Mouse (Mus musculus): ENCODE data around the gene Ptprt.

Gene Ptprt

DNA sequence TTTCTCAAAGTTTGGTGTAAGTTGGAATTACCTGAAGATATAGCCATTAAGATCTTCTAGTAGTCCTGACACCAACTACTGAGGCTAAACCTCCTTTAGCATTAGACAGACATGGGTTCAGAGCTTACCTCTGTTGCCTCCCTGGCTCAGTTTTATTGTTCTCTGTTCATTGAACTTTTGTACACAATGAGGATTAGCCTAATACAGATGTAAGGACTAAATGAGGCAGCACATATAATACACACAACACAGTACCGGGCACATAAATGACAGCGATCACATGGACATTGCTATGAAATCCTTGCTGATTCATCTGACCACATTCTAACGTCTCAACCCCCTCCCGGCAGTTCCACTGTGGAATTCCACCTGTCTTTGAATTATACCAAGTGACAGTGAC lies 1003.9 kb downstream of the Ptprt start:
- no peak for DNase-seq

DNA sequence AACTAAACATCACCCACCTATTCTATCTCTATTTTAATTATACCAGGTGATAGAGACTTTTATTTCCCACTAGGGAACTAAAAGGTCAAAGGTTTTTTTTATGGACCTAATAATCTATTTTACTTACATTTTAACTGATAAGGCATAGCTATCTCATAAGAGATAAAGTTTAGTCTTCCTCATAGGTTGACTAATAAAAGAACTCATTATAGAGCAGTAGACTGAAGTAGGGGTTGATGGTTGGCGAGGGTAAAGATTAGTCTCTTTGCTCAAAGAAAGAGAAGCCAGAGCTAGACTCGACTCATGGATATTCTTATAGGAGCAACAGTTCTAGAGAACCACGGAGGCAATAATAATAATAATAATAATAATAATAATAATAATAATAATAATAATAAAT lies 1004.3 kb downstream of the Ptprt start:
- no peak for DNase-seq

DNA sequence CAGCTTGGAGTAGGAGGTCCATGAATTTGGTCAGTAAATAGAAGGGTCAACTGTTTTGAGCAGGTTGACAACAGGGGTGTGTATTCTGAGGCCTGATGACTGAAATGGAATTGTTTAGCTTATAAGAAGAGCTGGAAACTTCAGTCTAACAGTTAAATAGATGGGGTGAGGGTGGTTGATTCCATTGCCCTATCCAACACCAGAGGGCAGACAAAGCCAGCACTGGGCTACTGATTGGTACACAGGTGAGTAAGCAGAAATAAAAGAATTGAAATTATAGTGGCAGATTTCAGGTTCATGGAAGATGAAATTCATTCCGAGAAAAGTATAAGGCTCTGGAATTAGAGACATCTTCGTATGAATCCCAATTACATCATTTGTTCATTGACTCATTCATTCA lies 1020.1 kb downstream of the Ptprt start:
- DNase-seq: no peak

DNA sequence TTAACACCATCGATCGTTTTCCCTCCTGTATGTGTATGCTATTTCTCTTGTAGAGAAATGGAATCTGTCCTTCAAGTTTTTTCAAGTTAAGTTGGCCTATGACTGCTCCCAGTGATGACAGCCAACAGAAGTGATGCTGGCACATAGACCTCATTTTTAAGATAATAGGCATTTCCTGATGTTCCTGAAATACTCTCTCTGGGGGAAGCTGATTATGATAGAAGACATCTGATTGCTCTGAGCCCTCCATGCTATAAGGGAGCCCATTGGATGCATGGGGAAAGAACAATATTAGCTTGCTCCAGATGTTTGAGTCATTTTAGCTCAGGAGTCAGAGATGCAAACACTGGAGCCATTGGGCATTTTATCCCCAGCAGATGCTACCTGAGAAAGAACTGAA lies 1026.9 kb downstream of the Ptprt start:
- peak; percentile 16 for DNase-seq

DNA sequence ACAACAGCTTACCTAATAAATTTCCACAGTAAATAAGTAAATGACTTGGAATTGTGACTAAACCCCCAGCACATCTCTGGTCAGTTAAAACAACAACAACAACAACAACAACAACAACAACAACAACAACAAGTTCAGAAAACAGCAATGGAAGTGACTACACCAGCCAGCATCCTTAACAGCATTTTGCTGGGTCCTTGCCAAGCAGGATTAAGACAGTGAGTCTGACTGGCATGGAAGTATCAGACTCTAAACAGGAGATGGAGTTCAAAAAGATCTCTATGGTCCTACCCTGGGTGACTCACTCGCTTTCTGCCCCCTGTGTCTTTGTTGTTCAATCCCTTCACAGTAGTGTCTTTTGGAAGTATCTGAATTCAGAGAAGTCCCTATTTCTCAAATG lies 1035.1 kb downstream of the Ptprt start:
- DNase-seq: no peak

DNA sequence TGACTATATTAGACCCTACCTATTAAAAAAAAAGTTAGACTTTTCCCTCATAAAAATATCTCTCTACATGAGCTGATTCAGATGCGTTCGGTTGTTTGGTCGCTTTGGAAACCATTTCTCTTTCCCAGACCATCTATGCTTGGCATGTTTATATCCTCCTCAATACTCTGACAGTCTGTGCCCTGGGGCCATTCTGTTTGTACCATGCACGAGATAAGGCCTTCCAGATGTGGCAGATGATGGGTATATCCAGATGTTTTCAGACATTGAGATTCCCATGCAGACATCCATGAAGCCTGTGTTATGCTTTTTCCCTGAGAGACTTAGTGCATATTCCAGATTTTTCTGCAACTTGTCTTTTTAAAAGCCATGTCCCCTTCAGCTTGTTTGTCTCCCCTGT lies 1052.5 kb downstream of the Ptprt start:
- DNase-seq: no peak

DNA sequence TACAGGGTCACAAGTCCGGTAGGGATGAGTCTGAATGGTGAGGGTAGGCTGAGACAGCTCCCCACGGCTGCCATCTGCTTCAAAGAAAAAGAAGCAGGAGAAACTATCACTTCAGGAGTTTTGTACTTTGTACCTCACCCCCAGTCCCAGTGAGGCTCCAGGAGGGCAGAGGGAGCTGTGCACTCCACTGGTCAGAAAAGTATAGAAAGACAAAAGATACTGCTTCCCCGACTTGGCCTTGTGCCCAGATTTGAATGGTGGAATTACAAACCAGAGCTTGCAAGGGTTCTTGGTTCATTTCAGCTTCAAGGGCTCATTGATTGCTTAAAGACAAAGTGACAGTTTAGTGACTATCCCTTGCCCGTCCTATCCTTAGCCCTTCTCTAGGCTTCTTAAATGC lies 1053.6 kb downstream of the Ptprt start:
- no peak for DNase-seq

DNA sequence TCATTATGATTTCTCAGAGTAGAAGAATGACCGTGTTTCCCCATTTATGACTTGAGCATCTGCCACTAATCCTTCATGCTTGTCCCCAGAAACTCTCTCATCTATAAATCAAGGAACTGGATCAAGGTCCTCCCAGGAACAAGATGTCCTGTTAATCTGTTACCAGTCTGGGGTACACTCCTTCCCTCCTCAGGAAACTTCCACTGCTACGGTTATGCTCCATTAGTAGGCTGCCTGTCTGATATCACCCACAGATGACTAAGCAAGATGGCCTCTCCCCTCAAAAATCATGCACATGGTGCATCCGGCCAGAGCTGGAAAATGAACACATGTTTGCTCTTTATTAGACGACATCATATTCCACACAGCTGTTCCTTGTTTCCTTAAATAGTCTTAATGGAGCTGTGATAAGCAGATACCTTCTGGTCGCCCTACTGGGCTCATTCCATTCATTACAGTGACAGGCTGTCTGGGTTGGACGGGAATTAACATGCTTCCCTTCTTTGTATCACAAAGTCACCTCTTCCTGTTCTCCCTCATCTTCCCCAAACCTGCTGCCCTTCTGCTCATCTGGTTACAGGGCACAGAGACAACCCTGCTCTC lies 1060.6 kb downstream of the Ptprt start:
- peak; percentile 10 for DNase-seq

DNA sequence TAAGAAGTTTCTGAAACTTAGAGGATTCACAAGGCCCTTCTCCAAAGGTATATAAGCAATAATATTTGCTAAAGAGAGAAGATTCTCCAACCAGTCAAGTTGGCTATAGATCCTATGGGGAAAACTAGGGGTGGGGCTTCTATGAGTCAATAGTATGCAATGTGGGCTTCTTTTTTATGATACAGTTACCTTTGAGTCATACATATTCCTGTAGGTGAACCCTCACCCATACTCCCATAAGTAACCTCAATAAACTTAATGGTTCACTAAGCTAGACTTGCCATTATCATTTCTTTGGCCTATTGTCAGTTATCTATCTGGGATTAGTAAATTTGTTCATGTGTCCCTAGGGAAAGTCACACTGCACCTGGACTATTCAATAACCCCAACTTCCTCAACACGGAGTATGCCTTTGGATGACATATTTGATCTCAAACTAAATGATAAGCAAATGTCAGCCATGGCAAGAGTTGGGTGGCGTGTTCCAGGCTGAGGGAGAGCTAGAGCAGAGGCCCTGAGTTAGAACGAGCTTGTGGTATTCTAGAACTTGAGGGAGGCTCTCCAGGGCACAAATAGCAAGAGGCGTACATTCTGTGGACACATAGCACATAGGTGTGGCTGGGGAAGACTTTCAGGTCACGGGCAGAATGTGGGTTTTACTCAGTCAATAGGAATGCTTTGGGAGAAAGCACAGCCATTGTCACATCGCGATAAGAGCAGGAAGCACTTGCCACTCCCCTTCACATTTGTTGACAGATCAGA lies 1067.4 kb downstream of the Ptprt start:
- no peak for DNase-seq

DNA sequence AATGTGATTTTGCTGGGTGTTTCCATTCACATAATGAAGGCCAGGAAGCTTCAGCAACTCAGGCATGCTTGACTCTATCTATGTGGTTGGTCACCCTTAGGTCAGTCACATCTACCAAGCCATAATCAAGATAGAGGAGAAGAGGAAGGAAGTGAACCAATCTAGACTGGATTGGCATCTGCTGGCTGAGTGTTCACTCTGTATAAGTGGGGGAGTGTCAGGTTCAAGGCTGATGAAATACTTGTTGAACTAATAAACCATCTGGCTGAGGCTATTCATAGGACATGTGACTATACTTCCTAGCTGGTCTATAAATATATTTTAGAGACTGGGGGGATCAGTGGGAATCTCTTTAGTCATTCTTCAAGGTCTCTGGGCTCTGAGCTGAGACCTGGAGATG lies 1086.5 kb downstream of the Ptprt start:
- DNase-seq: peak; percentile 6

DNA sequence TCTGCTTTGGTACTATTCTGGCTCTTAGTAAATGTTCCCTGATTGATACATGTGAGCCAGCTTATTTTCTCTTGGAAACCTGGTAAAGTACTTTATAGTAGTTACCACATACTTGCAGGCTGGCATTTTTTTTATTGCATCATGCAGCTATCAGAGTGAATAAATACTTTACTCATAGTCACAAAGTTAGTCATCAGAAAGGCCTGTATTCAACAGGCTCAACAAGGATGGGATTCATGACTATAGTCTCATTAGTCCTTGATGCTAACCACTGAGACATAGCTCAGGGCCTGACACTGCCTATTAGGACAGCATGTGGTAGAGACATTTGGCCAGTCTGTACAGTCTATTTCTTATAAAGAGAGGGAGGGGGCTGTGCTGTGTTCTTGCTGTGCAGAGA lies 1088.7 kb downstream of the Ptprt start:
- no peak for DNase-seq

DNA sequence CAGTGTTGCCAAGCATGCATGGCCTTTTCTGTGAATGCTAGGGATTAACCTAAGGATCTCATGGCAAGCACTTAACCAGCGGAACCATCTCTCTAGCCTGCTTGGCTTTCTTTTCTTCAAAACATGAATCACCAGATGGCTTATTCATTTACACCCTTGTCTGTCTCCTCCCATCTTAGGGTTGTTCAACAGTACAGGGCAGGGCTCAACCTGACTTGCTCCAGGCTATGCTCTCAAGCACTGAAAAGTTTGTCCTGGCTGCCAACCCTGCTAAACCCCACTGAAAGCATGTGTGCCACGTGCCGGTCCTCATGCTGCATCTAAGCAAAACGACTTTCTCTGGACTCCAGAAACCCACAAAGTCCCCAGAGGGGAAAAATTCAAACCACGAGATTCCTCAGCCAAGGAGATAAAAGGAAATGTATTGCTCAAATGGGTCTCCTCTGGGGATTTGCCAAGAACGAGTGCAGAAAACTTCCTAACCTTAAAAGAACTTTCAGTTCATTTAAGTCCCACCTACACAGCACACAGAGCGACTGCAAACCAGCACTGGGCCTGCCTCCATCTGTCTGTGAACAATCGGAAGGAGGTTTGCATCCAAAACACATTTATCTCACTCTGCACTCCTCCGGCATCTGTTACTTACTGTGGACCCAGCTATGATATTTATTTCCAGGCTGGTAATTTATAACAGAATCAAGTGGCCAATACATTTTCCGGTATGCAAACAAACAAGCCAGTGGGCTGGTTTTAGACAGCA lies 1090.5 kb downstream of the Ptprt start:
- peak; percentile 32 for DNase-seq

DNA sequence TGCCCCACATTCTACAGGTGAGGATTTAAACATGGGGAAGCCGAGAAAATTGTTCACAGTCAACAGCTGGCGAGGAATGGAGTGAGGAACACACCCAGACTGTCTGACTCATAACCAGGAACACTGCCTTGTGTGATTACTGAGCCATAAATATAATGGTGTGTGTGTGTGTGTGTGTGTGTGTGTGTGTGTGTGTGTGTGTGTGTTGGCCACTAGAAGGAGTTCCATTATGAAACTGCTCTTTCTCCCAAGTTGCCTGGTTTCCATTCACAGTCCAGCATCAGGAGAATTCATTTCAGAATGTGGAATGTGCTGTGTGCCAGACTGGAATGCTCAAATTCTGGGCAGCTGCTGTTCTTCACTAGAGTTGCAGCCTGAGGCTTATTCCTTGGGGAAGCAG lies 1099.4 kb downstream of the Ptprt start:
- peak; percentile 9 for DNase-seq

DNA sequence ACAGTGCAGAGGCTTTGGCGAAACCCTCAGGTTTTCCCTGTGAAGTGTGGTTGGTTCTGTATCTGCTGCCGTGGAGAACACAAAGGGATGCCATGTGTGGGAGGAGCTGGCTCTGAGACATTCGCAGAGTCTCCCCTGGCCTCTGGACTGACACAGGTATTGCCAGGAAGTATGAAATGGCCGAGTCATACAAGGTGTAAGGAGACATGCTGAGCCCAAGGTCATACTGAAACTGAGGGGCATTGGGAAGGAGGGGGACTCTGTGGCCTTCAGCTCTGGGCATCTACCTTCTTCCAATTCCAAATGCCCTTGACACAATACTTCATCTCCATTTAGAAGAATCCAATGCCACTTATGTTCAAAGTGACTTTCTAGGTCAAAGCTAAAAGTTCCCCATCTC lies 1103.1 kb downstream of the Ptprt start:
- no peak for DNase-seq

DNA sequence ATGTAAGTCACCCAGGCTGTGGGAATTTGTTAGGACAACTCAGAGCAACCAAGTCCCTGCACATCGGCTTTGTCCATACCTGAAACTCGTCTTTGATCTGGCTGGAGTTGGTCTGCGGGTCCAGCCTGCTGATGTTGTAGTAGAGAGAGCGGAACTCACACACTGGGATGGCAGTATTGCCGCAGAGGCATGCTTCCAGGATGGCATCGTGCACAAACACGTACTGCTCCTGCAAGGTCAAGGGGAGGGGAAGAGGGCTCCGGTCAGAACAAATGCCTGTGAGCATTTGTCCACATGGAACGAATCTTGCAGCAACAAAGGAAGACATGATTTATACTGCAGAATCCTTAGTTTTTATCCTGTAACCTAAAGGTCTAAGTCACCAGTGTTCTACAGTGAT lies 1107.3 kb downstream of the Ptprt start:
- no peak for DNase-seq

DNA sequence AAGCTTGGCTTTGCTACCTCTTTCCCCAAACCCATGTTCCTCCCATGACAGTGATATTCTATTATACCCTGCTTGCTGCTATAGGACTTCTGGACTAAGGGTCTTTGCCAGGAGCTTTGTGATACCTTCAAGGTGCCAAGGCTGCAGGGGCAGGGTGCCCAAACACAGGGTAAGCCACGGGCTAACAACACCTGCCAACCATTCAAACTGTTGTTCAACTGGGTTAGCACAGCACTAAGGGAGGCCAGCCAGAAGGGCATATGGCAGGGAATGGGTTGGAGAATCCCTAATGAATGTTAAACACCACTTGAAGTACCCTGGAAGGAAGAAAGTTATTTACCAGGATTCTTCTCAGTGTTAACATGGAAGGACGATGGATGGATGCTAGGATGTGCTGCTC lies 1108.9 kb downstream of the Ptprt start:
- DNase-seq: no peak

DNA sequence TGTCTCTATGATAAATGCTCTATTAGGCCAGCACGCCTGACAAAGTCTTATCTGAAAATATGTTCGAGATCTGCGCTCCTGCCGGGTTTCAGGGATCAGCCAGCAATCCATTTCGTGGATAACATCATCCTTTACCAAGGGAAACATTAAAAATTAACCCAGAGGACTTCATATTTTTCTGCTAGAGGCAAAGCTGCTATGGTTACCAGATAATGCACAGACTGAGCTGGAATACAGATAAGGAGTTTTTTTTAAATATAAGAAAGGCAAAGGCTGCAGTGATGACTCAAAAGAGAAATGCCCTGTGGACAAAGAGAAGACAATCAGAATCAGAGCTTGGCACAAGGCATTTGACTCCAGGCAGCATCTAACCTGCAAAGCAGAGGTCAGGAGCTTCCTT lies 1111.4 kb downstream of the Ptprt start:
- DNase-seq: no peak

DNA sequence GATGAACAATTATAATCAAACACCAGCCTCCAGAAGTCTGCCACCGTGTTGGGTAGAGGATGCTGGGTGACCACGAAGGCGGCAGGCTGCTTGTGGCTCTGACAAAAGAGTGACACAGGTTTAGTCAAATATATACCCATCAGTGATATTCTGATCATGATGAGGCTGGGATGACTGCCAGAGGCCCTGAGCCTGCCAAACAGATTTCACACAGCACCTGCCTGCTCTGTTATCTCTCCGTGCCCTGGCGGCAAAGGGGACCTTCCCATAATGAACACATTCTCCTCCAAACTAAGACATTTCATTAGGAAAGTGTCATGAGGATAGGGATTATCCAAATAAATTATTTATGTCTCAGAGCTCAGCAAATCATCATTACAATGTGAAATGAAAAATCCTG lies 1113.6 kb downstream of the Ptprt start:
- no peak for DNase-seq

DNA sequence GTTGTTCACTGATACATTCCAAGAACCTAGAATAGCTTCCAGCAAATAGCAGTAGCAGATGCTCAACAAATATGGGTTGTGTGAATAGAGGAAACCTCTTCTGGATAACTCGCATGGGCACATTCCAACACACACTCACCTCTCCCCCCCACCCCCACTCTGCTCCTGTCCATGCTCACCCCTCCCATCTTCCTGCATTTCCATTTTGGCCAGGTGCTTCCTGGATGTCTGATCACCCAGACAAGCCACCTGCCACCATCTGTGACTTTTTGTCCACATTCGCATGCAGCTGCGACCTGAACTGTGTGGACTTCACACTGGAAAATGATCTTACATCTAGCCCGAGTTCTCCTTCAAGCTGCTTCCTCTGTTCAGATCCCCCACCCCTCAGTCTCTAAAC lies 1115.5 kb downstream of the Ptprt start:
- no peak for DNase-seq

DNA sequence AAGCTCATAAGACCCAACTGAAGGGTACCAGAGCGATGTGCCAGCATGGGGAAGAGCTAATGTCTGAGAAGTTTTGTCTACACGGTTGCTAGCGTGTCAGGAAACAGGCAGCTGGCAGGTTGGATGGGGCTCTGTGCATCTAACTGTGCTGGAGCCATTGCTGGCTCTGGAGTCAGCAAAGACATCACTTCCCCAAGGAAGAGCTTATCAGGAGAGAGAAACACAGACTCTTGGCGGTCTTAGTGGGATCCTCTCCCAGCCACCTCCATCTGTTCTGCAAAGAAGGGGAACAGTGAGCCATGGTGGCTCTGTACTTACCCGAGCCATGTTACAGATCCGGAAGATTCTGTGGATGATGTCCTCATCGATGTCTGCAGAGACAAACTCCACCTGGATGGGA lies 1126.8 kb downstream of the Ptprt start:
- no peak for DNase-seq

DNA sequence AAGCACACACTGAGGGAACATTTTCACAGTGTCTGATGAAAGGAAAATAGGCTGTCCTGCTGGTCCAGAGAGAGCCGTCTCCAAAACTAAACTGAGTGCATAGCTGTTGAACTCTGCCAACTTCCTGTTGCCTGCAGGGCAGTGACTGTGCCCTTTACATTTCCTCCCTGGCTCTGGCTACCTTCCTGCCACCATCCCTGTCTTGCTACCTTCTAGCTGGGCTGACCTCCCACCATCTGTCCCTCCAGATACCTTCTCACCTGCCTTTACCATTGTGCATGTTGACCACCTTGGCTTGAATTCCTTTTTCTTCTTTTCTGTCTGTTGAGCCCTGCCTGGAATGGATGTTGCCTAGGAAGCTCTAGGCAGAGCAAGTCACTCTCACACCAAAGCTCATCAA lies 1133.8 kb downstream of the Ptprt start:
- DNase-seq: no peak

DNA sequence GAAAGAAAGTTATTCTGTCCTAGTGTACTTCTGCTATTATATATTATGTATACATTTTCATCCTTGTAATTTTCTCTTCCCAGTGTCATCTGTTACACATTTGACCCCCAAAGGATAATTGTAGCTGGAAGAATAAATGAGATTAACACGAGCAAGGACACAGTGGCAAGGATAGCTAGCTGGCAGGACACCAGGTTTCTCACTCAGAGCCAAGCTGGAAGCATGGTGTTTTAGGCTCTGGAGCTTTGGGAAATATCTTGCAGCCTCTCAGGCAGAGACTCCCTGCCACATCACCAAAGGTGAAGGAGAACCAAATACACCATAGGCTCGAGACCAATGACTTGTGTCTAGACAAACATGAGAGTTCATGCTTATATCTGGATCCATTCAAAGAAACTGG lies 1141.3 kb downstream of the Ptprt start:
- DNase-seq: no peak

DNA sequence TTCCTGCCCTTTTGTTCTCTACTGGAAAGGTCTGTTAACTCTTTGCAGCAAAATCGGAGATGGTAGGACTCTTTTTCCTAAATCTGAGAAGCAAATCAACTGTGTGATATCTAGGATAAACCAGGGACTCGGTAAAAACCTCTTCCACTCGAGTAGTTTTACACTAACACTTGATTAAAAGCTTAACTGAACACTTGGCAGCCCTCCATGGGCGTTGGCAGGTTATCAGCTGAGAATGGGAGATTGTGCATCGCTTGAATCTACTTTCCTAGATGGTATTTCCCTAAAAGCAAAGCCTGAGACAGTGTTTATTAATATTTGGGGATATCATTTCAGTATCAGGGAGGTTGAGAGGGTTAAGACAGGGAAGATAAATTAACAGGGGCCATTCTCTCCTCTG lies 1144.0 kb downstream of the Ptprt start:
- DNase-seq: peak; percentile 39

DNA sequence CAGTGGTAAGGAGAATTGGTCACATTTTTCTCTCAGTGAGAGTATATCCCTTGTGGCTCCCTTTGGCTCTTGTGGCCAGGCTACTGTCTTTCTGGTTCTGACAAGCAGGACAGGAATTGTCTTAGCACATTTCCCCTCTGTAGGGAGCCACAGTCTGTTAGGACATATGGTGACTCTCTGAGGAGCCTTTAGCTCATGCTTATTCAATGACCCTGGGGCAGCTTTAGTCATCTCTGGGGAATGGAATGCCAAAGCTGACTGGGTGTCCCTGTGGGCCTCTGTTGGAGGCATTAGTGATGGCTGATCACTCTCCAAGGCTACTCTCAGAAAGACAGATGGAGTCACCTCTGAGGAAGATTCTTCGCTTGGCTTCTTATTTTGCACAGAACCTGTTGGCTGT lies 1147.7 kb downstream of the Ptprt start:
- no peak for DNase-seq
